Mouse (Mus musculus) intestine, embryonic 14.5 days (tissue): Measurements from ENCODE around the gene Dnajb8. TPM values are rescaled to one million over a fixed set of nuclear protein-coding genes. Genes with fewer than 3 reads are reported as not detected.

Experiments
- ATAC-seq: fragments of 200-750 bp; cut with Nextera tagmentation; replicated peaks from 2 replicates; pipeline ENCODE4 v1.8.0; 2017; ENCODE audit warnings: low read depth, moderate number of reproducible peaks, moderate TSS enrichment, moderate library complexity; ENCODE audit not compliant: low FRiP score, low TSS enrichment
- DNase-seq: peaks from one replicate; pipeline ENCODE4 v3.0.0-alpha.2; 2018; ENCODE audit warnings: low spot score
- H3K27ac ChIP-seq: fragments of 300-500 bp; sonication (generic); 2 replicates; pipeline ENCODE4 v1.5.1; 2014; ENCODE audit warnings: low read depth, mild to moderate bottlenecking, control low read depth
- H3K27me3 ChIP-seq: fragments of 300-500 bp; sonication (generic); replicated peaks from 2 replicates; pipeline ENCODE4 v1.6.1; 2014; ENCODE audit warnings: low read length, control low read depth; ENCODE audit not compliant: control insufficient read depth, insufficient read depth
- H3K36me3 ChIP-seq: fragments of 300-500 bp; sonication (generic); 2 replicates; pipeline ENCODE4 v1.6.1; 2014; ENCODE audit warnings: low read length, control low read depth; ENCODE audit not compliant: control insufficient read depth, insufficient read depth
- H3K4me1 ChIP-seq: fragments of 300-500 bp; sonication (generic); replicated peaks from 2 replicates; pipeline ENCODE4 v1.6.1; 2014; ENCODE audit warnings: low read length, control low read depth, mixed read lengths; ENCODE audit not compliant: control insufficient read depth, insufficient read depth
- H3K4me2 ChIP-seq: fragments of 300-500 bp; sonication (generic); 2 replicates; pipeline ENCODE4 v1.6.1; 2014; ENCODE audit warnings: low read length
- H3K4me3 ChIP-seq: fragments of 300-500 bp; sonication (generic); 2 replicates; pipeline ENCODE4 v1.5.1; 2014; ENCODE audit warnings: low read depth, low read length, control low read depth, mixed read lengths
- H3K9ac ChIP-seq: fragments of 300-500 bp; sonication (generic); 2 replicates; pipeline ENCODE4 v1.6.1; 2014; ENCODE audit warnings: mild to moderate bottlenecking, low read length
- H3K9me3 ChIP-seq: fragments of 300-500 bp; sonication (generic); 2 replicates; pipeline ENCODE4 v1.6.1; 2016; ENCODE audit warnings: low read length, control low read depth; ENCODE audit not compliant: control insufficient read depth
- whole genome bisulfite sequencing: fragments of 180-500 bp; shearing (Covaris S2); extraction: QIAGEN DNeasy Blood & Tissue Kit; methylation state at CpG from one replicate; pipeline ENCODE4 v1.1.7; 2014; 5-methylcytosine and 5-hydroxymethylcytosine counted together
- polyA plus RNA-seq: library from polyadenylated mRNA; unstranded; fragments of >200 nt; fragmentation: Nextera tagmentation; extraction: Ambion mirVana; gene quantifications from 2 replicates; pipeline ENCODE4 v1.2.1, GENCODE M21; 2014

Dnajb8 gene
- polyA plus RNA-seq, 1 experiment from 2014 or later: not detected

DNA sequence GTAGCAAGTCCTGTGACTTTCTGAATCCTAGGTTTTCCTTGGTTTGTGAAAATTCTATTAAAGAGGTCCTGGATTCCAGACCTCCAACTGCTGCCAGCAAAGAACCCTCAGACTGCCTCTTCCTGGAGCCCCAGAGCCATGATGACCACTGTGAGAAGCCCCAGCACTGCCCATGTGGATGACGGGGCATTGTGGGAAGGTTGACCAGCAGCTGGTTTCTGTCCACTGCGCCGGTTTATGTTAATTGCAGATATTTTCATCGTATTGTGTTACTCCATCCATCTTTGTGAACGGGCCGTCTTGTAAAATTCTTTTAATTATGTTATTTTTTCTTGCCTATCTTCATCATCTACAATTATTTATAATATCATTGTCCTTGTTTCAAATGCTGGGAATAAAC, 52.6 kb downstream of the Dnajb8 start:
- ATAC-seq: no peak
- no peaks in the 10 kb centered on the region for H3K36me3 ChIP-seq
- 0 out of 2 replicates have a peak, but pooled peaks cover 7% of the 10 kb centered on the region for H3K4me1 ChIP-seq
- no peaks in the 10 kb centered on the region for H3K9me3 ChIP-seq
- no peak for DNase-seq
- no peaks in the 10 kb centered on the region for H3K27me3 ChIP-seq
- H3K27ac ChIP-seq: no peak overlapping the region
- no peak overlapping the region for H3K4me3 ChIP-seq
- WGBS: 55% methylated on average over 6 of the region's 6 CpGs
- H3K9ac ChIP-seq: no peak overlapping the region
- H3K4me2 ChIP-seq: no peak overlapping the region

DNA sequence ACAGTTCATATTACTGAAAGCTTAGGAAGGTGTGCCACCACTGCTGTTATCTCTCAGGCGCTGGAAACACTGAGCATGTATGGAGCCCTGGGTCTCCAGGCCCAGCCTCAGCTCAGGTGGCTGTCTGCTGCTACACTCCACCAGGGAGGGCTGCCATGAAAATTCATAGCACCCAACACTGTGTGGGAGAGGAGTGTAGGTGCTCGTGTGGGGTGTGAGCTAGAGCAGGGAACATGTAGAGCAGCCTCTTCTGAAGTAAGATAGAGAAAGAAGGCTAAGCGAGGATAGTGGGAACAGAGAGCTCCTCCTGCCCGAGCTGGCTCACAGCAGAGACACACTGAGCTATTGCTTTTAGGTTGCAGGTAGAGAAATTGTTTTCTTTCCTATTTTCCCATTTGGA, 54.2 kb downstream of the Dnajb8 start:
- H3K9ac ChIP-seq: no peak overlapping the region
- no peaks in the 10 kb centered on the region for H3K27me3 ChIP-seq
- no peaks in the 10 kb centered on the region for H3K9me3 ChIP-seq
- DNase-seq (no peak), ATAC-seq (no peak)
- WGBS: 68% methylated on average over 4 of the region's 4 CpGs
- H3K4me2 ChIP-seq: no peak overlapping the region
- H3K4me1 ChIP-seq: 0 out of 2 replicates have a peak, but pooled peaks cover 7% of the 10 kb centered on the region
- no peaks in the 10 kb centered on the region for H3K36me3 ChIP-seq
- no peak overlapping the region for H3K27ac ChIP-seq
- no peak overlapping the region for H3K4me3 ChIP-seq

DNA sequence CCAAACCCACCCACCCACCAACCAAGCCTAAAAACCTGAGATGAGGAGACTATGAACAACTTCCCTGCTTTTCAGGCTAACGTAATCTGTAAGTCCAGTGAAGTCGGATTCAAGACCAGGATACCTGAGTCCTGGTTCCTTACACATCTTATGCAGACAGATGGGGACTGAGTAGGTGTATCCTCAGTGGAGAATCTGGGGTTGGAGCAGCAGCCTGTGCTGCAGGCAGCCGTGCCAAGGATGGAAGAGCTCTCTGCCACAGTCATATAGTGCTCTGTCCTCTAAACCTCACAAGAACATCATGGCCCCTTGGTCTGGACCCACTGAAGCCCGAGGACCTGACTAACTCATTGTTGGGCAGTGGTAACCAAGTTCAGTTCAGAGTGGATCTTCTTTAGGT, 55.2 kb downstream of the Dnajb8 start:
- Histone ChIP-seq H3K9ac (no peak overlapping the region), H3K27me3 (no peaks in the 10 kb centered on the region), H3K9me3 (no peaks in the 10 kb centered on the region), H3K4me1 (0 out of 2 replicates have a peak, but pooled peaks cover under 1% of the 10 kb centered on the region), H3K36me3 (no peaks in the 10 kb centered on the region), H3K4me2 (no peak overlapping the region), H3K27ac (no peak overlapping the region), H3K4me3 (no peak overlapping the region)
- ATAC-seq: no peak
- DNase-seq: no peak
- 96% methylated on average over 4 of the region's 4 CpGs for WGBS

DNA sequence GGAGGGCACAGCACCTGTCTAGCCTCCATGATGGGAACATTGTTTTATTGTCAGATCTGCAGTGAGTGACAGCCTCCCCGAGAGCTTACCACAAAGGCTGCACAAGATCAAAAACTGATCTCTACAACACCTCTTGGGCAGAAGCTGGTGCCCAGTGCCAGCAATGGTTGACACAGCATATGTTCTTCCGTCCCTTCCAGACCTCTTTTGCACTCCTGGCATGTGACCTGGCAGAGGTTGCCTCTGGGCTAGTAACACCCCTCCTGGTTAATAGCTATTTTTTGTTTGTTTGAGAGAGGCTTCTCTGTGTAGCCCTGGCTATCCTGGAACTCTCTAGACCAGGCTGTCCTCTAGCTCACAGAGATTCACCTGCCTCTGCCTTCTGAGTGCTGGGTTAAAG, 56.1 kb downstream of the Dnajb8 start:
- Histone ChIP-seq H3K9me3 (no peaks in the 10 kb centered on the region), H3K27me3 (no peaks in the 10 kb centered on the region), H3K9ac (no peak overlapping the region), H3K4me2 (no peak overlapping the region), H3K27ac (no peak overlapping the region), H3K36me3 (no peaks in the 10 kb centered on the region), H3K4me1 (no peaks in the 10 kb centered on the region), H3K4me3 (no peak overlapping the region)
- WGBS: 83% methylated on average over 2 of the region's 2 CpGs
- no peak for DNase-seq
- no peak for ATAC-seq

DNA sequence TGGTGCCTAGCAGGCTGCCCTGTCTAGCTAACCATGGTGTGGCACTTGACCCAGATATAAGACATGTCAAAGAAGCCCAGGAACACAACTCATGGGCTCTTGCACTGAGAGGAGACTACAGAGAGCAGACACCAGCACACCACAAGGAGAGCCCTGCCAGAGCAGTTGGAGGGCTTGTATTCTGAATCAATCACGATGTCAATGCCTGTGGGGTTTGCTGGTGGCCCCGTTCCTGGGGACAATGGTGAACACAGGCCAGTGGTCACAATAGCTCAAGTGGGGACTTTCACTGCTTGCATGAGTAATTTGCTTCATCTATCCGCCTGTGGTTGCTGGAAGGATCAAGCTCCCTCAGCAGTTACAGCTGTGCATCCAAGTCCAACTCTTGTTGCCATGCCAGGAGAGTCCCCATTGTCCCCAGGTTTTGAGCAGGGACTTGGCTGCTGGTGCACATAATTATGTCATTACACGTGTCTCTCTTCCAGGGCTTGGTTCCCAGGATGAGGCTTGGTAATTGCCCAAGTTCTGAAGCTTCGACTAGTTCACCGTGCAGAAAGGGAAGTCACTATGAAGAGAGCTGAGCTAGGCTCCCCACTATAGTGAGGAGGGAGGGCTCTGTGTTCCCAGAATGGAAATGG, 68.2 kb downstream of the Dnajb8 start:
- 92% methylated on average over 6 of the region's 6 CpGs for WGBS

DNA sequence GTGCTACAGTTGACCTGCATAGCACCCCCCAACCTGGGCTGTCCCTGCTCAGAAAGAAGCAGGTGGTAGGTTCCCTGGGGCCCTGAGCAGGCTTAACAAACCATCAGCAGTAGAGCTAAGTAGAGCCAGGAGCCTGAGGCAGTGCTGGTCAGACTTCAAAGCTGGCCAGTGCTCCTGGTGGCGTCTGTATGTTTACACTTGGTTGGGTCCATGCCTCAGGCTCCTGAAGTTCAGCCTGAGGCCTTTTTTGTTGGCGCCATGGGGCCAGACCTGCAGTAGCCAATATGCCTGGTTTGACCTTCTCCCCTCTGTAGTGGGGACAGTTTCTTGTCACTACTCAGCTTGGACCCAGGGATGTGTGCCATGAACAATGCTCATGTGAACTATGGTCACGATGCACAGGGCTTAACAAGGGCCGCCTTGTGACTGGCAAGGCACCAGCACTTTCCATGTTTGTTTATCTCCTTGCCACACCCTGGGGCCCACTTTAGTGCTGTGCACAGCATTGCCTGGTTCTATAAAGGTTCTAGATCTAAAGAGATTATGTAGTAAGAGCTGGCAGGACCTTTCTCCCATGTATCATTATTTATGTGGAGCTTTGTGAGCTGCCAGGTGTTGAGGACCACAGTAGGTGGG, 70.3 kb downstream of the Dnajb8 start:
- H3K36me3 ChIP-seq: peaks cover 4% of the 10 kb centered on the region; the same call in 1 of the 2 replicates
- H3K9ac ChIP-seq: no peak overlapping the region
- no peak overlapping the region for H3K4me3 ChIP-seq
- ATAC-seq (no peak), DNase-seq (no peak)
- no peak overlapping the region for H3K27ac ChIP-seq
- 63% methylated on average over 4 of the region's 4 CpGs for WGBS
- no peaks in the 10 kb centered on the region for H3K9me3 ChIP-seq
- no peaks in the 10 kb centered on the region for H3K4me1 ChIP-seq
- no peak overlapping the region for H3K4me2 ChIP-seq
- no peaks in the 10 kb centered on the region for H3K27me3 ChIP-seq

More for the DNA sequence above, 68.2 kb downstream of the Dnajb8 start:
- ATAC-seq: no peak
- DNase-seq: no peak
- Histone ChIP-seq H3K4me2 (no peak overlapping the region), H3K4me1 (no peaks in the 10 kb centered on the region), H3K4me3 (no peak overlapping the region), H3K36me3 (no peaks in the 10 kb centered on the region), H3K9ac (no peak overlapping the region), H3K27ac (no peak overlapping the region), H3K9me3 (no peaks in the 10 kb centered on the region), H3K27me3 (no peaks in the 10 kb centered on the region)

DNA sequence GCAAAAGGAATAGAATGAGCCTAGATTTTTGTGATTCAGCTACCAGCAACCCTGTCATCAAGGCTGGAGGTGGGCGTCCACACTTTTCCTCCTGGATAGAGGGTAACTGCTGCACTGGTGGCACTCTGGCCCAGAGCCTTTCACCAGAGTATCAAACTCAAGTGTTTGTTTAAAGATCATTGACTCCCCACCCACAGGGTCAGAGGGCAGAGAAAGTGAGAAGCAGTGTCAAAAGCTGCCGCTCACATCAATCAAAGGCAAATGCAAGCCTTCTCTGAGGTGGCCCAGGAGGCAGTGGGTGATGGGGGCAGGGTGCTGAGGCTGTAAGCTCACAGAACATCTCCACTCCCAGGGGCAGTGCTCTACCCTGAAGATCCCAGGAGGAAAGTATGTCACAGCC, 77.4 kb downstream of the Dnajb8 start:
- Histone ChIP-seq H3K9me3 (no peaks in the 10 kb centered on the region), H3K9ac (no peak overlapping the region), H3K36me3 (peaks cover 6% of the 10 kb centered on the region; the same call in 1 of the 2 replicates), H3K4me2 (no peak overlapping the region), H3K27me3 (no peaks in the 10 kb centered on the region), H3K4me1 (no peaks in the 10 kb centered on the region), H3K4me3 (no peak overlapping the region), H3K27ac (no peak overlapping the region)
- DNase-seq (no peak), ATAC-seq (no peak)
- 40% methylated on average over 2 of the region's 2 CpGs for WGBS

DNA sequence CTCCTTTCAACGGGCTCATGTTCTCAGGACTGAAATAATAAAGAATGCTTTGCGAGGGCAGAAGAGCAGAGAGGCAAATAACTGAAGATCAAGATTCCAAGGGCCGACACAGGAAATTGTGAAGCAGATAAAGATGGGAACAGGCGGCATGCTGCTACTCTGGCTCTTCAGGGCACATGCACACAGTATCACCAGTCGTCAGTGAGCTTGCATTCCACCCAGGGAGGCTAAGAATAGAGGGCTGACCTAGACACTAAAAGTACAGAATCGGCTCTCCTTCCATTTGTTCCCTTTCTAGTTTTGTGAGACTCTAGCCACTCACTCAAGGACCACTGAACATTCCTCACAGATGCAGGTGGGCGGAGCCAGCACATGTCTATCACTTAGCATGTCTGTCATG, 79.2 kb downstream of the Dnajb8 start:
- Histone ChIP-seq H3K4me1 (no peaks in the 10 kb centered on the region), H3K36me3 (peaks cover 6% of the 10 kb centered on the region; the same call in 1 of the 2 replicates), H3K9ac (no peak overlapping the region), H3K4me2 (no peak overlapping the region), H3K27me3 (no peaks in the 10 kb centered on the region), H3K4me3 (no peak overlapping the region), H3K9me3 (no peaks in the 10 kb centered on the region), H3K27ac (no peak overlapping the region)
- ATAC-seq: no peak
- 57% methylated on average over 7 of the region's 7 CpGs for WGBS
- no peak for DNase-seq
